Mouse (Mus musculus) stomach, postnatal 0 days (tissue): ENCODE data around the gene Ube2ql1.

Source experiments
- CTCF ChIP-seq: IDR thresholded peaks from 2 replicates; pipeline ENCODE4 v1.5.1; 2016; ENCODE audit warnings: antibody characterized with exemption, low read depth, mild to moderate bottlenecking, moderate library complexity
- EP300 ChIP-seq: optimal IDR thresholded peaks from 2 replicates; pipeline ENCODE3; 2016; ENCODE audit warnings: antibody characterized with exemption

DNA sequence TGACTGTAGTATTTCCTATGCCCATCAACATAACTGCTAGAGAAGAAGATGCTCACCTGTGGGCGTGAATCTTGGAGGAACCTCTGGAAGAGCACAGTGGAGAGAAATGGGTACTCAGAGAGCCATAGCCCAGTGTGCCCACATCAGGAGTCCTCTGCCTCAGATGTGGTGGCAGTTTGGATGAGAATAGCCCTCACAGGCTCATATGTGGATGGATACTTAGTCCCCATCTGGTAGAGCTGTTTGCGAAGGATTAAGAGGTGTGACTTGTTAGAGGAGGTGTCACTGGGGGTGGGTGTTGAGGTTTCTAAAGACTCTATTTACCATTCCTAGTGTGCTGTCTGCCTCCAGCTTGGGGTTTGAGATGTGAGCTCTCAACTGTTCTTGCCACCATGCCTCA, 13.2 kb upstream of the Ube2ql1 start:
- TF ChIP-seq CTCF (no peak), EP300 (no peak)
